Mouse (Mus musculus): ENCODE results near the gene Bhlha15. TPM values are rescaled to one million over a fixed set of nuclear protein-coding genes. Genes with fewer than 3 reads are reported as not detected.

Bhlha15 gene
- polyA plus RNA-seq, 1 experiment from 2014 or later: 0.08 TPM

DNA sequence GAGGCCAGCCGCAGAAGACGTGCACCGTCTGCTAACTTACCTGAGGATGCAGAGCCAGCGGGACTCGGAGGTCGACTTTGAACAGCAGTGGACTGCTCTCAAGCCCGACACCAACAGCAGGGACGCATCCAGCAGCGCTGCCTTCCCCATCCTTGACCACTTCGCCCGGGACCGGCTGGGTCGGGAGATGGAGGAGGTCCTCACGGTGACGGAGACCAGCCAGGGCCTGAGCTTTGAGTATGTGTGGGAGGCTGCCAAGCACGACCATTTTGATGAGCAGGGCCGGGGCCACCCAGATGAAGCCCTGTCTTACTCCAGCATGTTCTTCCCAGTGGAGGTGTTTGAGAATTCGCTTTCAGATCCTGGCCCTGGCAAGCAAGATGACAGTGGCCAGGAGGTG lies 16.4 kb upstream of the Bhlha15 start:
- 94% methylated on average over 18 of the region's 18 CpGs for WGBS
- no peaks in the 10 kb centered on the region for H3K4me1 ChIP-seq

DNA sequence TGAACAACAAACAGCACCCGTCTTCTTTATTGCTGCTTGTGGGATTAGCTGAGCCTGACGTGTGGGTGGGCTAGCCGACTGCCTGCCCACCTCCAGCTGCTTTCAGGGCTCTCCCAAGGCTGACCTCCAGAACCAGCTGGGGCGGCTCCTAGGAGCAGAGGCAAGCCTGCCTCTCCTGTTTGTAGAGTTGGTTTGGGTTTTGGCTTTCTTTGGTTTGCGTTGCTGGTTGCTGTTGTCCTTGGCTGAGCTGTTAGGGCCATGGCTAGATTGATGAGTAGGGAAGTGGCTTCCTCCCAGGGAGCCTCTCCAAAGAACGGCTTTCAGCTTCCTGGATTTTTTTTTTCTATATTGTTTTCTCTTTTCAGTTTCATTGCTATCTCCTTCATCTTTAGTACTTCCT lies 11.9 kb upstream of the Bhlha15 start:
- Histone ChIP-seq H3K27ac (no peak overlapping the region), H3K4me2 (replicated peaks) (no peak overlapping the region), H3K4me1 (no peaks in the 10 kb centered on the region), H3K36me3 (peaks cover 57% of the 10 kb centered on the region), H3K27me3 (no peaks in the 10 kb centered on the region), H3K9me3 (replicated peaks) (no peaks in the 10 kb centered on the region), H3K4me3 (no peak overlapping the region), H3K9ac (no peak overlapping the region)
- ATAC-seq (ENCODE audit: low FRiP score): no peak
- 73% methylated on average over 6 of the region's 6 CpGs for WGBS

More for the DNA sequence above, 16.4 kb upstream of the Bhlha15 start:
- no peak overlapping the region for H3K9ac ChIP-seq
- no peak overlapping the region for H3K4me3 ChIP-seq
- H3K4me2 ChIP-seq (replicated peaks): no peak overlapping the region
- no peaks in the 10 kb centered on the region for H3K27me3 ChIP-seq
- H3K9me3 ChIP-seq (replicated peaks): no peaks in the 10 kb centered on the region
- peaks cover 81% of the 10 kb centered on the region for H3K36me3 ChIP-seq
- H3K27ac ChIP-seq: no peak overlapping the region
- ATAC-seq (ENCODE audit: low FRiP score): no peak

- 0 out of 2 replicates have a peak, but pooled peaks cover 3% of the 10 kb centered on the region for H3K4me1 ChIP-seq
- no peak overlapping the region for H3K27ac ChIP-seq
- ATAC-seq (ENCODE audit: low FRiP score): no peak
- no peaks in the 10 kb centered on the region for H3K27me3 ChIP-seq
- peaks cover 48% of the 10 kb centered on the region for H3K36me3 ChIP-seq
- WGBS: 92% methylated on average over 7 of the region's 7 CpGs
- no peak overlapping the region for H3K4me3 ChIP-seq
- no peak overlapping the region for H3K4me2 ChIP-seq (replicated peaks)
- H3K9me3 ChIP-seq (replicated peaks): no peaks in the 10 kb centered on the region
- no peak overlapping the region for H3K9ac ChIP-seq
Measured at GRCm38 (mm10) chr5:144181249-144181648, 8.8 kb upstream of the Bhlha15 start.

GRCm38 (mm10) chr5:144182542-144183247 lies 7.4 kb upstream of the Bhlha15 start:
- WGBS: 72% methylated on average over 20 of the region's 20 CpGs
- ATAC-seq (ENCODE audit: low FRiP score): no peak
- H3K9ac ChIP-seq: no peak overlapping the region
- H3K27me3 ChIP-seq: no peaks in the 10 kb centered on the region
- H3K27ac ChIP-seq: no peak overlapping the region
- H3K4me1 ChIP-seq: 0 out of 2 replicates have a peak, but pooled peaks cover 3% of the 10 kb centered on the region
- H3K36me3 ChIP-seq: peaks cover 40% of the 10 kb centered on the region
- H3K9me3 ChIP-seq (replicated peaks): no peaks in the 10 kb centered on the region
- no peak overlapping the region for H3K4me3 ChIP-seq
- H3K4me2 ChIP-seq (replicated peaks): no peak overlapping the region

DNA sequence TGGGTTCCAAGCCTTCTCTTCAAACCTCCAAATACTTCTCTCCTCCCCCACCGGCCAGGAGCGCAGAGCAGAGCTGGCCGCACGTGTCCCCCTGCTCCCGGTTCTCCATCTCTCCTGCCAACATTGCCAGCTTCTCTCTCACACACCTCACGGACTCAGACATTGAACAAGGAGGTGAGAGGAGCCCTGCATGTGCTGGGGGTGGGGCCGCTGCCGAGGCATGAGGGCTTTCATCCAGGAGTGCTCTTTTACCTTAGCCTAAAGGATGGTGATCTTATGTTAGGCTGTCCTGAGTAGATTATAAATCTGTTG lies 6.9 kb upstream of the Bhlha15 start:
- Histone ChIP-seq H3K36me3 (peaks cover 36% of the 10 kb centered on the region), H3K27me3 (no peaks in the 10 kb centered on the region), H3K4me3 (no peak overlapping the region), H3K4me2 (replicated peaks) (no peak overlapping the region), H3K27ac (no peak overlapping the region), H3K9me3 (replicated peaks) (no peaks in the 10 kb centered on the region), H3K4me1 (0 out of 2 replicates have a peak, but pooled peaks cover 3% of the 10 kb centered on the region), H3K9ac (no peak overlapping the region)
- 77% methylated on average over 8 of the region's 8 CpGs for WGBS
- ATAC-seq (ENCODE audit: low FRiP score): no peak

DNA sequence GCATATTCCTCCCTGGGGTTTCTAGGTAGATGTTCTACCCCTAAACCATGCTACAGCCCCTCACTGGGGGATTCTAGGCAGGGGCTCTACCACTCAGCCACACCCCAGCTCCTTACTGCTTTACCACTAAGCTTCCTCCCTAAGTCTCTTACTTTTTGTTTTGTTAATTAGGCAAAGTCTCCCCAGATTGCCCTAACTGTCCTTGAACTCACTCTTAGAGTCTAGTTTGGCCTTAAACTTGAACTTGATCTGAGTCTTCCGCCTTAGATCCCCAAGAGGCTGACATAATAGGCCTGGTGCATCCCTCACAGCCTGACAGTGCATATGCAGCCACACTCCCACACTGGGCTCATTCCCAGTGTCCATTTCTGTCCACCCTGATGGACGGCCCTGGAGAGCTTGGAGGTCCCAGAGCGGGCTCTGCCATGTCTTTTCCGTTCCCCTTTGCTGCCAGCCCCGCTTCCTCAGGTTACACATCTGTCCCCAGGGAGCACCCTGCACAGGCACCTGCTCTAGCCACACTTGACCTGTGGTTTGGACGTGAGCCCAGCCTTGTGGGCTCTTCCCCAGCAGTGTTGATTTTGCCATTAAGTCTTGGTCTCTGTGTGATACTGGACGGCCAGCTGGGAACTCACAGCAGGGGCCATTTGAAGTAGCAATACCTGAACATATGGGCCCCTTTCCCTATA lies 6.3 kb upstream of the Bhlha15 start:
- 75% methylated on average over 7 of the region's 7 CpGs for WGBS
- peaks cover 36% of the 10 kb centered on the region for H3K36me3 ChIP-seq
- 0 out of 2 replicates have a peak, but pooled peaks cover 3% of the 10 kb centered on the region for H3K4me1 ChIP-seq
- H3K4me3 ChIP-seq: no peak overlapping the region
- no peaks in the 10 kb centered on the region for H3K9me3 ChIP-seq (replicated peaks)
- no peak overlapping the region for H3K27ac ChIP-seq
- no peak for ATAC-seq (ENCODE audit: low FRiP score)
- no peak overlapping the region for H3K9ac ChIP-seq
- no peaks in the 10 kb centered on the region for H3K27me3 ChIP-seq
- H3K4me2 ChIP-seq (replicated peaks): no peak overlapping the region

DNA sequence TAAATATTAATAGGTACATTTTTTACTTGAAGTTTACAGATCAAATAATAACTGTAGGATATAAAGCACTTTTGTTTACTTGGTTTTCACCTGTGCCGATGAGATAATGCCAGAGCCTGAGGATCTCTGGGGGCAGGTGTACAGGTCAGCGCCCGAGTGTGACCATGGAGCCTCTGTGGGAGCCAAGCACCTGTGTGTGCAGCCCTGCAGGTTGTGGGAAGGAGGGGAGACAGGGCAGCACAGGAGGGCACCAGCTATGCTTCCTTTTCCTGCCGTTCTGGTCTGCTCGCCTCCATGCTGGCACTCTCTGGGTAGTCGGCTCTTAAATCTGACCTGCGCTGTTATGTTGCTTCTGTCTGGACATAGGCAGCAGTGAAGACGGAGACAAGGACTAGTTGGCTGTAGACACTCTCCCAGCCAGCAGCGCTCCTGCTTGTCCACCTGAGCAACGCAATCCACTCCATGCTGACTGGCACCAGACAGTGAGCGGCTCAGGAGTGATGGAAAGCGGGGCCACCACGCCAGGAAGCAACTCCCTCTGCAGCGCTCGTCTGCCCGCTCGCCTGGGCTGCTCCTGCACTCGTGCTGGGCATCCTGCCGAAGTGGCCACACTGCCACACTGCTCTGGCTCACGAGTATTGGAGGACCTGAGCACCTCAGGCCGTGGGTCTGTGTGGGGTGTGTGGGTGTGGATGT lies 5.6 kb upstream of the Bhlha15 start:
- H3K9me3 ChIP-seq (replicated peaks): no peaks in the 10 kb centered on the region
- H3K4me1 ChIP-seq: peaks cover 4% of the 10 kb centered on the region
- H3K27ac ChIP-seq: no peak overlapping the region
- H3K4me3 ChIP-seq: no peak overlapping the region
- 91% methylated on average over 21 of the region's 21 CpGs for WGBS
- no peaks in the 10 kb centered on the region for H3K27me3 ChIP-seq
- H3K4me2 ChIP-seq (replicated peaks): no peak overlapping the region
- H3K9ac ChIP-seq: no peak overlapping the region
- no peak for ATAC-seq (ENCODE audit: low FRiP score)
- peaks cover 31% of the 10 kb centered on the region for H3K36me3 ChIP-seq

DNA sequence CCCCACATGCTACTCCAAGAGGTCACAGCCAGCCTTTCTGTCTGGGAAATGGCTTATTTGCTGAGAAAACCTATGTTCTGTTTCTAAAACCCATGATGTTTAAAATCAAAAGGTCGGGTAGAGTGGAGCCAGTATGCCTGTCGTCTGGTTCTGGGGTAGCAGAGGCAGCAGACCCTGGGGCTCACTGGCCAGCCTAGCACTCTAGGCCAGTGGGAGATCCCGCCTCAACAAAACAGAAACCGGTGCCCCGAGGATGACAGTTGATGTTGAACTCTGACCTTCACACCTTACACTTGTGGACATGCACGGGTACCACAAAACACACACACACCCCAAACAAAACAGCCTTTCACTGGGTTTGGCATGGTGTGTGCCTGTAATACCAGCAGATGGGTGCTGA lies 1.7 kb upstream of the Bhlha15 start:
- Histone ChIP-seq H3K4me1 (peaks cover 21% of the 10 kb centered on the region), H3K36me3 (peaks cover 23% of the 10 kb centered on the region), H3K27ac (no peak overlapping the region), H3K9ac (no peak overlapping the region), H3K27me3 (no peaks in the 10 kb centered on the region; the same call in 1 of the 2 replicates), H3K9me3 (replicated peaks) (no peaks in the 10 kb centered on the region), H3K4me2 (replicated peaks) (no peak overlapping the region), H3K4me3 (no peak overlapping the region)
- ATAC-seq (ENCODE audit: low FRiP score): no peak
- WGBS: 83% methylated on average over 6 of the region's 6 CpGs

DNA sequence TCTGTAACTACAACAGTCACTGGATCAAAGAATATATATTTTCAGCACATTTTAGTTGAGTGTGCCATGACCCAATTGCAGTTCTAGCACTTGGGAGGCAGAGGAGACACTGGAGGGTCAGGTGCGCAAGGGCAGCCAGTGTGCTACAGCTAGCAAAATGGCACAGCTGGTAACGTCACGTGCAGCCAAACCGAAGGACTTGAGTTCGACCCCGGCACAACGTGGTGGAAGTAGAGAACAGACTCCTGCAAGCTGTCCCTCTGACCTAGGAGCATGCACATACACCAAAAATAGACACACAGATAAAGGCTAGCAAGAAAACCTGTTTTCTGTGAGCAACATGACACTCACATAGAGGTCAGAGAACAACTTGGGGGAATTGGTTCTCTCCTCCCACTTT lies 759 bp upstream of the Bhlha15 start:
- no peak overlapping the region for H3K9ac ChIP-seq
- peaks cover 23% of the 10 kb centered on the region for H3K36me3 ChIP-seq
- WGBS: 68% methylated on average over 7 of the region's 7 CpGs

GRCm38 (mm10) chr5:144191026-144191425 lies 940 bp downstream of the Bhlha15 start:
- no peak overlapping the region for H3K27ac ChIP-seq
- peaks cover 18% of the 10 kb centered on the region for H3K4me1 ChIP-seq
- ATAC-seq (ENCODE audit: low FRiP score): no peak
- no peak overlapping the region for H3K4me2 ChIP-seq (replicated peaks)
- H3K36me3 ChIP-seq: peaks cover 17% of the 10 kb centered on the region; the same call in 1 of the 2 replicates
- 35% methylated on average over 23 of the region's 23 CpGs for WGBS
- H3K9ac ChIP-seq: 0 out of 2 replicates have a peak overlapping the region, but pooled peaks have one; percentile 8
- H3K9me3 ChIP-seq (replicated peaks): no peaks in the 10 kb centered on the region
- H3K4me3 ChIP-seq: no peak overlapping the region
- H3K27me3 ChIP-seq: no peaks in the 10 kb centered on the region; the same call in 1 of the 2 replicates

More for the DNA sequence above, 759 bp upstream of the Bhlha15 start:
- Histone ChIP-seq H3K9me3 (replicated peaks) (no peaks in the 10 kb centered on the region), H3K4me3 (no peak overlapping the region), H3K4me1 (peaks cover 18% of the 10 kb centered on the region), H3K27me3 (no peaks in the 10 kb centered on the region; the same call in 1 of the 2 replicates), H3K27ac (no peak overlapping the region), H3K4me2 (replicated peaks) (no peak overlapping the region)
- ATAC-seq (ENCODE audit: low FRiP score): no peak

- ATAC-seq (ENCODE audit: low FRiP score): no peak
- Histone ChIP-seq H3K9ac (no peak overlapping the region), H3K27me3 (no peaks in the 10 kb centered on the region; the same call in 1 of the 2 replicates), H3K9me3 (replicated peaks) (no peaks in the 10 kb centered on the region), H3K4me2 (replicated peaks) (no peak overlapping the region), H3K4me3 (no peak overlapping the region), H3K4me1 (peaks cover 18% of the 10 kb centered on the region), H3K27ac (no peak overlapping the region), H3K36me3 (peaks cover 15% of the 10 kb centered on the region; the same call in 1 of the 2 replicates)
- 79% methylated on average over 6 of the region's 6 CpGs for WGBS
Measured at GRCm38 (mm10) chr5:144192673-144193072, 2.6 kb downstream of the Bhlha15 start.

- Histone ChIP-seq H3K4me1 (peaks cover 18% of the 10 kb centered on the region), H3K9me3 (replicated peaks) (no peaks in the 10 kb centered on the region), H3K36me3 (peaks cover 31% of the 10 kb centered on the region), H3K4me3 (no peak overlapping the region), H3K27ac (no peak overlapping the region), H3K4me2 (replicated peaks) (no peak overlapping the region), H3K9ac (no peak overlapping the region), H3K27me3 (no peaks in the 10 kb centered on the region; the same call in 1 of the 2 replicates)
- 76% methylated on average over 7 of the region's 7 CpGs for WGBS
- no peak for ATAC-seq (ENCODE audit: low FRiP score)
Measured at GRCm38 (mm10) chr5:144194416-144194815, 4.3 kb downstream of the Bhlha15 start.

All from hindbrain, embryonic 12.5 days (tissue).